Mouse (Mus musculus): ENCODE results near the gene Zfp219. TPM values are rescaled to one million over a fixed set of nuclear protein-coding genes. Genes with fewer than 3 reads are reported as not detected.

The Zfp219 gene
- total and polyA plus RNA-seq, 3 experiments: 36.3 to 46.9 TPM; not detected in 1

GRCm38 (mm10) chr14:51996231-51996841, 24.2 kb downstream of the Zfp219 start (continued):
- no peak for TF ChIP-seq MYB (IDR thresholded peaks at IDR 0.05; ENCODE audit: low read depth, low read length)
- no peak for TF ChIP-seq EP300 (IDR thresholded peaks at IDR 0.05; ENCODE audit: low read depth in 1 of 2, low read length in 2 of 2)
- no peak for TF ChIP-seq HCFC1 (IDR thresholded peaks at IDR 0.05; ENCODE audit: low read depth, low read length)
- no peak for TF ChIP-seq ZMIZ1 (IDR thresholded peaks at IDR 0.05; ENCODE audit: low read depth, low read length)
- TF ChIP-seq NRF1 (IDR thresholded peaks at IDR 0.05; ENCODE audit: insufficient read depth, low read depth, low read length, poor library complexity, severe bottlenecking): no peak
- no peak for TF ChIP-seq MAX (IDR thresholded peaks at IDR 0.05; ENCODE audit: low read length)
- peak; percentile 43 to 57 (median 56) for TF ChIP-seq CTCF (IDR thresholded peaks at IDR 0.05 in 2 of 3, conservative IDR thresholded peaks at IDR 0.05 in 1 of 3; ENCODE audit: control insufficient read depth in 1 of 3, insufficient read depth in 1 of 3, low read depth in 2 of 3, low read length in 3 of 3, poor library complexity in 1 of 3, severe bottlenecking in 1 of 3)
- TF ChIP-seq RCOR1 (IDR thresholded peaks at IDR 0.05; ENCODE audit: low read depth, low read length): no peak
- no peak for TF ChIP-seq BHLHE40 (IDR thresholded peaks at IDR 0.05; ENCODE audit: borderline replicate concordance, low read depth, low read length)
- peak; percentile 68 for TF ChIP-seq ZNF384 (IDR thresholded peaks at IDR 0.05; ENCODE audit: low read depth, low read length)
- TF ChIP-seq ZC3H11A (IDR thresholded peaks at IDR 0.05; ENCODE audit: low read depth, low read length): no peak; the same call in 1 of the 2 replicates
- no peak for TF ChIP-seq MAFK (IDR thresholded peaks at IDR 0.05; ENCODE audit: borderline replicate concordance, low read depth, low read length)
- TF ChIP-seq USF2 (IDR thresholded peaks at IDR 0.05; ENCODE audit: borderline replicate concordance in 1 of 2, insufficient read depth in 1 of 2, low read depth in 1 of 2, low read length in 2 of 2): no peak
- no peak for TF ChIP-seq TBP (IDR thresholded peaks at IDR 0.05; ENCODE audit: low read depth, low read length)
- TF ChIP-seq SMC3 (IDR thresholded peaks at IDR 0.05; ENCODE audit: low read depth, low read length): peak; percentile 64
- no peak for TF ChIP-seq ELF1 (IDR thresholded peaks at IDR 0.05; ENCODE audit: low read depth, low read length)
- TF ChIP-seq GABPA (IDR thresholded peaks at IDR 0.05; ENCODE audit: low read depth, low read length): no peak

GRCm38 (mm10) chr14:51995219-51995871, 25.2 kb downstream of the Zfp219 start:
- Histone ChIP-seq H3K79me2 (ENCODE audit: control insufficient read depth, insufficient read depth, low read length, poor library complexity) (no peaks in the 10 kb centered on the region), H3K36me3 (ENCODE audit: control insufficient read depth in 1 of 2, insufficient read depth in 2 of 2, low read length in 2 of 2) (no peaks in the 10 kb centered on the region; a peak in 1 of 4 replicates), H3K27me3 (ENCODE audit: control insufficient read depth in 1 of 2, insufficient read depth in 2 of 2, low read length in 2 of 2) (no peaks in the 10 kb centered on the region), H3K9ac (ENCODE audit: control insufficient read depth, low read depth, low read length, poor library complexity, severe bottlenecking) (no peak overlapping the region), H3K9me3 (replicated peaks; ENCODE audit: insufficient read depth, low read length) (no peaks in the 10 kb centered on the region), H3K4me3 (ENCODE audit: control insufficient read depth in 1 of 2, insufficient read depth in 1 of 2, low read depth in 2 of 2, low read length in 2 of 2) (no peak overlapping the region), H3K27ac (ENCODE audit: control insufficient read depth, low read depth, low read length) (no peak overlapping the region), H3K4me1 (ENCODE audit: control insufficient read depth in 1 of 2, insufficient read depth in 2 of 2, low read length in 2 of 2) (0 out of 4 replicates have a peak, but pooled peaks cover 0 to 3% of the 10 kb centered on the region in 2 experiments)
- peak; percentile 39 for DNase-seq (ENCODE audit: low read depth, low spot score)
- no peak for TF ChIP-seq TAL1 (IDR thresholded peaks at IDR 0.05; ENCODE audit: low read length)
- 0 out of 2 replicates have a peak, but pooled peaks have one; percentile 42 for TF ChIP-seq GATA1 (IDR thresholded peaks at IDR 0.05; ENCODE audit: low read depth, low read length)
- 0 out of 2 replicates have a peak, but pooled peaks have one; percentile 17 for TF ChIP-seq ETS1 (IDR thresholded peaks at IDR 0.05; ENCODE audit: low read depth, low read length)
- no peak for TF ChIP-seq MAX (IDR thresholded peaks at IDR 0.05; ENCODE audit: low read length)
- TF ChIP-seq MXI1 (IDR thresholded peaks at IDR 0.05; ENCODE audit: low read depth, low read length): no peak
- no peak for TF ChIP-seq CTCF (IDR thresholded peaks at IDR 0.05 in 2 of 3, conservative IDR thresholded peaks at IDR 0.05 in 1 of 3; ENCODE audit: control insufficient read depth in 1 of 3, insufficient read depth in 1 of 3, low read depth in 2 of 3, low read length in 3 of 3, poor library complexity in 1 of 3, severe bottlenecking in 1 of 3)
- TF ChIP-seq CHD1 (IDR thresholded peaks at IDR 0.05; ENCODE audit: low read depth, low read length): no peak
- TF ChIP-seq UBTF (IDR thresholded peaks at IDR 0.05; ENCODE audit: borderline replicate concordance, insufficient read depth, low read depth, low read length): no peak
- no peak for TF ChIP-seq ELF1 (IDR thresholded peaks at IDR 0.05; ENCODE audit: low read depth, low read length)

All from MEL (cell line).